In genomic region chr10:122528222-122528621, GRCm38 (mm10) we compare ENCODE assay signal across 11 mouse cellular contexts.
DNase-seq lines count a peak whose midpoint lies in the region.
"Had no signal": no experiment of that assay in that cellular context is flagged by ENCODE, and none has a peak within 500 bp of the region (broad histone marks: within the 10 kb centered on the region; RNA-seq: fewer than 3 reads in every experiment).

No protein-coding gene starts in this region.

- peak; percentile 52 for DNase-seq in adrenal gland, postnatal 14 days
- DNase-seq in adrenal gland, postnatal 4 days (ENCODE audit: low spot score in 2 of 2): no peak
- peak; percentile 15 for DNase-seq in kidney, postnatal 14 days
- no peak for DNase-seq in kidney, adult 9 months
- peak; percentile 9 for DNase-seq in gastrocnemius, postnatal 10 days
- peak; percentile 10 for DNase-seq in lung, postnatal 25 days (ENCODE audit: low spot score)
- no peak for DNase-seq in right cerebral cortex, adult 2 months (ENCODE audit: low spot score in 2 of 2)
- no peak for DNase-seq in urinary bladder, adult 18-20 months (ENCODE audit: low spot score in 2 of 2)
- DNase-seq: cerebellum, adult 2 months; retina, postnatal 1 day; thymus, postnatal 25 days had no signal

Comparison
In these comparisons a context has a peak if more than half of its experiments do, and no peak if none do; other contexts are left out.
1. DNase-seq: peak in adrenal gland, postnatal 14 days (single experiment), kidney, postnatal 14 days (single experiment), gastrocnemius, postnatal 10 days (single experiment) and lung, postnatal 25 days (single experiment); none in adrenal gland, postnatal 4 days (0 of 2), kidney, adult 9 months (single experiment), right cerebral cortex, adult 2 months (0 of 2) and urinary bladder, adult 18-20 months (0 of 2).